In genomic region chr12:4740823-4741222, GRCm38 (mm10) we compare ENCODE assay signal across 15 mouse cellular contexts. TPM values are rescaled to one million over a fixed set of nuclear protein-coding genes. Genes with fewer than 3 reads are reported as not detected.
"Had no signal": no experiment of that assay in that cellular context is flagged by ENCODE, and none has a peak within 500 bp of the region (broad histone marks: within the 10 kb centered on the region; RNA-seq: fewer than 3 reads in every experiment).

No protein-coding gene starts in this region.

- H3K9me3 ChIP-seq: limb, embryonic 10.5 days; liver, embryonic 12.5 days; lung, embryonic 15.5 days; megakaryocyte, embryonic 14.5 days; midbrain, embryonic 15.5 days; neural tube, embryonic 13.5 days; stomach, embryonic 15.5 days had no signal

- H3K4me1 ChIP-seq: limb, embryonic 10.5 days; liver, embryonic 12.5 days; lung, embryonic 15.5 days; megakaryocyte, embryonic 14.5 days; midbrain, embryonic 15.5 days; neural tube, embryonic 13.5 days; stomach, embryonic 15.5 days had no signal

- H3K27ac ChIP-seq: limb, embryonic 10.5 days; liver, embryonic 12.5 days; lung, embryonic 15.5 days; macrophage; midbrain, embryonic 15.5 days; neural tube, embryonic 13.5 days; stomach, embryonic 15.5 days had no signal

- DNase-seq: kidney, postnatal 10 days; lung, postnatal 14 days; right cerebral cortex, postnatal 14 days; thymus, adult 2 months; thymus, postnatal 25 days had no signal

- ATAC-seq: liver, embryonic 12.5 days; midbrain, embryonic 15.5 days had no signal

- H3K4me2 ChIP-seq: liver, embryonic 12.5 days; lung, embryonic 15.5 days; midbrain, embryonic 11.5 days; midbrain, embryonic 15.5 days; neural tube, embryonic 13.5 days; stomach, embryonic 15.5 days had no signal

- H3K27me3 ChIP-seq: liver, embryonic 12.5 days; lung, embryonic 15.5 days; megakaryocyte, embryonic 14.5 days; midbrain, embryonic 15.5 days; neural tube, embryonic 13.5 days; stomach, embryonic 15.5 days had no signal

- H3K36me3 ChIP-seq: limb, embryonic 10.5 days; liver, embryonic 12.5 days; lung, embryonic 15.5 days; midbrain, embryonic 15.5 days; neural tube, embryonic 13.5 days; stomach, embryonic 15.5 days had no signal

- H3K9ac ChIP-seq: liver, embryonic 12.5 days; lung, embryonic 15.5 days; midbrain, embryonic 15.5 days; neural tube, embryonic 13.5 days; stomach, embryonic 15.5 days had no signal

- H3K4me3 ChIP-seq: limb, embryonic 10.5 days; liver, embryonic 12.5 days; lung, embryonic 15.5 days; megakaryocyte, embryonic 14.5 days; midbrain, embryonic 15.5 days; neural tube, embryonic 13.5 days; stomach, embryonic 15.5 days had no signal

RNA-seq across cellular contexts. Expression of gene Fam228a, which starts 2.6 kb away (rescaled TPM):
- polyA plus RNA-seq: large intestine, adult 2 months; macrophage had no signal

RNA-seq across cellular contexts. Expression of gene Pfn4, which starts 28.0 kb away (rescaled TPM):
- polyA plus RNA-seq: macrophage had no signal
